Mouse (Mus musculus): ENCODE measurements at regions not wholly inside any gene's neighbourhood (a gene's known extent, or its start where the extent isn't known, plus 50 kb on each side); places are given as distances from the start of the nearest gene placed in this dataset.

DNA sequence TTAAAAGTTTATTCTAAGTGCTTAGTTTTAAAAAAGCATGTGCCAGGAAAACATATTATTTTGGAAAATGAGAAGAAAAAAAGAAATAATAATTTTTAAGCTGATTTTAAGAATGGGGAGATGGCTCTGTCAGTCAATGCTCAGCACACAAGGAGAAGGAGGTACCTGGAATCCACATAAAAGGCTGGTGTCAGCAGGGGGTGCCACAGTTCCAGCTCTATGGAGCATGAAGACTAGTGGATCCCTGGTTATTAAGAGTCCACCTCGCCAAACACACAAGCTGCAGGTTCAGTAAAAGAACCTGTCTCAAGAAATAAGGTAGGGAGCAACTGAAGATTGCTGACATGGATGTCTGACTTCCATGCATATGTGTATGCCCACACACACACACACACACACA is 115.4 kb upstream of the Cacna2d3 start:
- ATAC-seq (ENCODE audit: insufficient number of reproducible peaks, insufficient read depth, low FRiP score, low TSS enrichment): no peak
- Histone ChIP-seq H3K9ac (no peak overlapping the region), H3K4me3 (no peak overlapping the region), H3K9me3 (no peaks in the 10 kb centered on the region), H3K36me3 (no peaks in the 10 kb centered on the region), H3K27me3 (no peaks in the 10 kb centered on the region), H3K27ac (no peak overlapping the region), H3K4me1 (no peaks in the 10 kb centered on the region), H3K4me2 (replicated peaks) (no peak overlapping the region)
- 69% methylated on average over 1 of the region's 1 CpGs for WGBS

DNA sequence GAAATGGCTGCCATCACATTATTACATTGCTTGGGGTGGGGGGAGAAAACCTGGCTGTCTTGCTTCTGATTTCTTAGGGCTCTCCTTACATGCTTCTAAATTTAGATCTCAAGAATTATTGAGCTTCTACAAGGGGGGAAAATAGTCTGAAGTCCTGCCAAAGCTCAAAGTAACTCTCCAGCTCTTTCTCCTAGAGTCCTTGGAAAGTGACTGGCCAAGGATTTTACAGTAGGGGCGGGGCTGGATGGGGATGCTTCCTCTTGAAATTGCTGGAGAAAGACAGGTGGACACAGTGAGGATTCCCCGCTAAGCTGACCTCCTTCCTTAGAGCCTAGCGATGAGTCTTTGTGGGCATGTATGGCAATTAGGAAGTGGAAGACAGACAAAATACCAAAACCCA is 117.9 kb upstream of the Cacna2d3 start:
- H3K4me3 ChIP-seq: no peak overlapping the region
- no peak overlapping the region for H3K9ac ChIP-seq
- ATAC-seq (ENCODE audit: insufficient number of reproducible peaks, insufficient read depth, low FRiP score, low TSS enrichment): no peak
- H3K4me2 ChIP-seq (replicated peaks): no peak overlapping the region
- no peaks in the 10 kb centered on the region for H3K36me3 ChIP-seq
- 81% methylated on average over 3 of the region's 3 CpGs for WGBS
- H3K9me3 ChIP-seq: no peaks in the 10 kb centered on the region
- H3K27ac ChIP-seq: no peak overlapping the region
- no peaks in the 10 kb centered on the region for H3K27me3 ChIP-seq
- no peaks in the 10 kb centered on the region for H3K4me1 ChIP-seq

DNA sequence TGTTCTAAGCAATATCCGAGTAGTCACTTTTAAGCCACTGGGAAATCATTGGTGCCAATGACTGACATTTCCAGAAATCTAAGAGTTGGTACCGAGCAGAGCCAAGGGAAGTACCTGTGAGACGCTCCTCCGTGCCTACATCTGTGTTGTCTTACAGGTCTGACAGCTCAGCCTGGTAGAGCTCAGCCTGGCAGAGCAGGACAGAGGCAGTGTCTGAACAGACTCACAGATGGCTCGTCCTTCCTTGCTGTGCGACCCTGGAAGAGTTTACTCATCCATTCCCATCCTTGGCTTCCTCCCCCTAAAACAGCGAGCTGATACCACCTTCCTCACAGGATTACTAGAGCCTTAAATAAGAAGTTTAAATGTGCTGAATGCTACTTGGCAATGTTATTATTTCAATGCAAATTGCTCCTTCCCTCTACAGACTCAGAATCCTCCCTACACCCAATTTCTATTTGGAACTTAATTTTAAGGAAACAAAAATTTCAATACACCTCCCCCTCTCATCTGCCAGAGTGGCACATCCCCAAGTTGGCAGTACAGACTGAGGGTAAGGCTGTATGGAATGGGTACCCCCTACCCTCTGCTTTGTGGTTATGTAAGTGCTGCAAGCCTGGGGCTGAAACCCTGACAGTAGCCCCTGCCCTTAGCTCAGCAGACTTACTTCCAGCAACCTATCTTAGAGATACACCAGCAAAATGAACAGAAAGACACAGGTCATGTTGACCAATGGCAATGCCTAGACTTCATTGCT is 119.9 kb upstream of the Cacna2d3 start:
- ATAC-seq (ENCODE audit: insufficient number of reproducible peaks, insufficient read depth, low FRiP score, low TSS enrichment): no peak
- no peaks in the 10 kb centered on the region for H3K27me3 ChIP-seq
- no peaks in the 10 kb centered on the region for H3K36me3 ChIP-seq
- no peak overlapping the region for H3K4me2 ChIP-seq (replicated peaks)
- 85% methylated on average over 7 of the region's 7 CpGs for WGBS
- no peaks in the 10 kb centered on the region for H3K4me1 ChIP-seq
- H3K27ac ChIP-seq: no peak overlapping the region
- no peak overlapping the region for H3K4me3 ChIP-seq
- H3K9me3 ChIP-seq: no peaks in the 10 kb centered on the region
- H3K9ac ChIP-seq: no peak overlapping the region

GRCm38 (mm10) chr14:29847661-29848060 is 120.4 kb upstream of the Selenok start:
- Histone ChIP-seq H3K4me1 (no peaks in the 10 kb centered on the region), H3K4me3 (no peak overlapping the region), H3K9ac (no peak overlapping the region), H3K27me3 (no peaks in the 10 kb centered on the region), H3K4me2 (replicated peaks) (no peak overlapping the region), H3K27ac (no peak overlapping the region), H3K9me3 (no peaks in the 10 kb centered on the region), H3K36me3 (no peaks in the 10 kb centered on the region)
- WGBS: 85% methylated on average over 7 of the region's 7 CpGs
- no peak for ATAC-seq (ENCODE audit: insufficient number of reproducible peaks, insufficient read depth, low FRiP score, low TSS enrichment)

DNA sequence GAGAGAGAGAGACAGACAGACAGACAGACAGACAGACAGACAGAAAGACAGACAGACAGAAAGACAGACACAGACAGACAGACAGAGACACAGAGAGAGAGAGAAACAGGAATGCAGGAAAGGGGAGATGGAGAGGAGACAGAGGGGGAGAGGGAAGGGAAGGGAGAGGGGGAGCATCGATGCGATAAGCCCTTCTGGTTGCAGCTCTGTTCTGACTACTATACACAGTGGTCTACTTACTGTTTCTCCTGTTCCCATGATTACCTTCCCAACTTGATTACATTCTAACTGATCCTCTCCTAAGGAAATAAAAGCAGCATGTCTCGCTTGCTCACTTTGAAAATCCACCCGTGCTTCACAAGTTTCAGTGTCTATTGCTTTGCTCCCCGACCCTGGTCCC is 116.8 kb upstream of the Selenok start:
- ATAC-seq (ENCODE audit: insufficient number of reproducible peaks, insufficient read depth, low FRiP score, low TSS enrichment): no peak
- 84% methylated on average over 5 of the region's 5 CpGs for WGBS
- Histone ChIP-seq H3K27ac (no peak overlapping the region), H3K4me3 (no peak overlapping the region), H3K4me1 (no peaks in the 10 kb centered on the region), H3K9ac (no peak overlapping the region), H3K4me2 (replicated peaks) (no peak overlapping the region), H3K36me3 (no peaks in the 10 kb centered on the region), H3K27me3 (no peaks in the 10 kb centered on the region), H3K9me3 (no peaks in the 10 kb centered on the region)

DNA sequence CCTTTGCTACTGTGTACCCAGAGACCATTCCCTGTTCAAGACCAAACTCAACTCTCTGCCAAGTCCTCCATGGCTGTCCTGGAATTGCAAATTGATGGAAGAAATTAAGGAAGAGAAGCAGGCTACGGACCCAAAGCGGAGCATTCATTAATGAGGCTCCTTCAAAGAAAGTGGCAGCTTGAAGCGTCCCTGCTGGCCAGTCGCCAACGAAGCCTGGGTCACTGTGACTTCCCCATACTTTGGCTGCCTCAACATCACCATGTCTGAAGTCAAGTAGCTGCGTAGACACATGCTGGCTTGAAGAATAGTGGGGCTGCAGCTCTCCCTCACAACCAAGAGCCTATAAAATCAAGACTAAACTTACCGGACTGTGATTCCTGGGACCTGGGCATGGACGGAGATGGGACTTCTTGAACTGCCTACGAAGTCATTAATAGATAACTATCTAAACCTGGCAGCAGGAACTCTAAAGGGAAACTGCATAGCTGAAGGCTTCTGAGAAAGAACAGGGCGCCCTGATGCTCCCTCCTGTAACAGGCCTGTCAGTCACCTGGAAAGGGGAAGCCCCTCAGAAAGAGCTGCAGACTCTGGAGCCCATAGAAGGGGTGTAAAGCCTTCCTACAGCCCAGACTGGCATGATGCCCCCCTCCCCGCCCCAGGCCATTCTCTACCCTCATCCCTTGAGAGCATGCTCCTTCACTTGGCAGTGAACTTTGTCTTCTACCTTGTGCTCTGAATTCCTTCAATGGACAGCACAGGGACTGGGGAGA is 116.0 kb upstream of the Selenok start:
- H3K27ac ChIP-seq: no peak overlapping the region
- ATAC-seq (ENCODE audit: insufficient number of reproducible peaks, insufficient read depth, low FRiP score, low TSS enrichment): no peak
- H3K36me3 ChIP-seq: no peaks in the 10 kb centered on the region
- H3K4me1 ChIP-seq: no peaks in the 10 kb centered on the region
- H3K4me3 ChIP-seq: no peak overlapping the region
- H3K9ac ChIP-seq: no peak overlapping the region
- H3K9me3 ChIP-seq: no peaks in the 10 kb centered on the region
- H3K4me2 ChIP-seq (replicated peaks): no peak overlapping the region
- H3K27me3 ChIP-seq: no peaks in the 10 kb centered on the region
- WGBS: 82% methylated on average over 11 of the region's 11 CpGs

DNA sequence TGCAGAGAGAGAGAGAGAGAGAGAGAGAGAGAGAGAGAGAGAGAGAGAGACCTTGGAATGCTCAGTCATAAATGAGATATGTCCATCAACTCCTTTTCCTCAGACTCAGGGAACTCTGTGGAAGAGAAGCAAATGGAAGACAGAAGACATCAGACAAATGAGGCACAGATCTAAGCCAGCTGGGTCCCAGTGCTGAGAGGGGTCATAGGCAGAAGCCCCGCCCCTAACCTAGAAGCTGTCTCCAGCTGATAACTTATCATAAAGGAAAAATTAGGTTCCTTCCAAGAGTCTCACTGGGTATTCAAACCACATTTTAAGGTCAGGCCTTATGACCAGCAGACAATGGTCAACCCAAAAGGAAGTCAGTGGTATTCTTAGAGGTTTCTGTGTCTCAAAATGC is 106.1 kb upstream of the Selenok start:
- Histone ChIP-seq H3K9me3 (no peaks in the 10 kb centered on the region), H3K27me3 (no peaks in the 10 kb centered on the region), H3K36me3 (no peaks in the 10 kb centered on the region), H3K4me2 (replicated peaks) (no peak overlapping the region), H3K9ac (no peak overlapping the region), H3K27ac (no peak overlapping the region), H3K4me3 (no peak overlapping the region), H3K4me1 (no peaks in the 10 kb centered on the region)
- WGBS: 95% methylated on average over 1 of the region's 1 CpGs
- no peak for ATAC-seq (ENCODE audit: insufficient number of reproducible peaks, insufficient read depth, low FRiP score, low TSS enrichment)

- Histone ChIP-seq H3K36me3 (no peaks in the 10 kb centered on the region), H3K4me1 (no peaks in the 10 kb centered on the region), H3K27me3 (no peaks in the 10 kb centered on the region), H3K9me3 (no peaks in the 10 kb centered on the region), H3K4me3 (no peak overlapping the region), H3K9ac (no peak overlapping the region), H3K27ac (no peak overlapping the region), H3K4me2 (replicated peaks) (no peak overlapping the region)
- 78% methylated on average over 7 of the region's 7 CpGs for WGBS
- no peak for ATAC-seq (ENCODE audit: insufficient number of reproducible peaks, insufficient read depth, low FRiP score, low TSS enrichment)
Observed at GRCm38 (mm10) chr14:29866455-29867275, 101.4 kb upstream of the Selenok start.

DNA sequence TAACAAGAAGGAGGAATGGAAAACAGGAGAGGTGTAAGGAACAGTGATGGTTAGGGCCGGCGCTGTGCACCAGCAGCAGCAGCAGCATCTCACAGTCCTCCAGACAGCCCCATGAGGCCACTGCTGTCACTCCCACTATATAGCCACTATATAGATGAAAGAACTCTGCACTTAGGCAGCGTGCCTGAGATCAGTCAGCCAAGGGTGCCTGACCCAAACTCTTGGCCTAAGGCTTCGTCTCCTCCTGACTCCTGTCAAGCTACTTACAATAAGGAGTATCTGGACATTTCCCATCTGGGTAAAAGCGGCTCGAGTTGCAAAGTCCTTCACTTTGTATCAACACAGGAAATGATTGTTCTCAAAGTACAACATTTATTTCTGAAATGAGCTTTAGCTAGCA is 100.8 kb upstream of the Selenok start:
- 29% methylated on average over 6 of the region's 6 CpGs for WGBS
- Histone ChIP-seq H3K27ac (no peak overlapping the region), H3K27me3 (no peaks in the 10 kb centered on the region), H3K9ac (no peak overlapping the region), H3K4me1 (no peaks in the 10 kb centered on the region), H3K4me3 (no peak overlapping the region), H3K4me2 (replicated peaks) (no peak overlapping the region), H3K36me3 (no peaks in the 10 kb centered on the region), H3K9me3 (no peaks in the 10 kb centered on the region)
- peak; percentile 56; the same call in 1 of the 2 replicates for ATAC-seq (ENCODE audit: insufficient number of reproducible peaks, insufficient read depth, low FRiP score, low TSS enrichment)

- no peak overlapping the region for H3K4me3 ChIP-seq
- no peak overlapping the region for H3K4me2 ChIP-seq (replicated peaks)
- no peak for ATAC-seq (ENCODE audit: insufficient number of reproducible peaks, insufficient read depth, low FRiP score, low TSS enrichment)
- no peaks in the 10 kb centered on the region for H3K27me3 ChIP-seq
- H3K27ac ChIP-seq: no peak overlapping the region
- no peaks in the 10 kb centered on the region for H3K36me3 ChIP-seq
- no peak overlapping the region for H3K9ac ChIP-seq
- WGBS: 94% methylated on average over 9 of the region's 9 CpGs
- H3K9me3 ChIP-seq: no peaks in the 10 kb centered on the region
- no peaks in the 10 kb centered on the region for H3K4me1 ChIP-seq
Observed at GRCm38 (mm10) chr14:29869930-29870329, 98.2 kb upstream of the Selenok start.

DNA sequence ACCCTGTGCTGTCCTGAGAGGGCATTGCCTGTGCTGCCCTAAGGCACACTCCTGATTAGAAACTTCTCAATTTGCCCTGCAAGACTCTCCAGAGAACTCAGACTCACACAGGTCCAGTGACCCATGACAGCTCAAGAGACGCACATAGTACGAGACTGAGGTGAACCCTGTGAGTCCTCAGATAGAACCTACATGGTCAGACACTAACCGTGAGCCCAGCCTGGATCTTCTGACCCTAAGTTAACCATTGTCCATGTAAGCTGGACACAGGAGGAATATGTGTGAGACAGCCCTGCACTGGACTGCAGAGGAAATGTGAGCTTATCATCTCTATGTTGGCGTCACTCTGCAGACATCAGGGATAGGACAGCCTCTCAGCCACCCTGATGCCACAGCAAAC is 91.4 kb upstream of the Selenok start:
- ATAC-seq (ENCODE audit: insufficient number of reproducible peaks, insufficient read depth, low FRiP score, low TSS enrichment): no peak
- H3K9ac ChIP-seq: no peak overlapping the region
- no peak overlapping the region for H3K27ac ChIP-seq

More for the DNA sequence above, 91.4 kb upstream of the Selenok start:
- Histone ChIP-seq H3K4me1 (peaks cover 7% of the 10 kb centered on the region; the same call in 1 of the 2 replicates), H3K9me3 (no peaks in the 10 kb centered on the region), H3K36me3 (no peaks in the 10 kb centered on the region), H3K4me2 (replicated peaks) (no peak overlapping the region), H3K4me3 (no peak overlapping the region), H3K27me3 (no peaks in the 10 kb centered on the region)
- 83% methylated on average over 4 of the region's 4 CpGs for WGBS
